Mouse (Mus musculus): ENCODE data around the gene Fgr.
"Not testable (repeated sequence)": the region's sequence is repeated elsewhere in the genome, so short reads cannot be mapped to it uniquely, and the experiment has no call there.

Gene Fgr

DNA sequence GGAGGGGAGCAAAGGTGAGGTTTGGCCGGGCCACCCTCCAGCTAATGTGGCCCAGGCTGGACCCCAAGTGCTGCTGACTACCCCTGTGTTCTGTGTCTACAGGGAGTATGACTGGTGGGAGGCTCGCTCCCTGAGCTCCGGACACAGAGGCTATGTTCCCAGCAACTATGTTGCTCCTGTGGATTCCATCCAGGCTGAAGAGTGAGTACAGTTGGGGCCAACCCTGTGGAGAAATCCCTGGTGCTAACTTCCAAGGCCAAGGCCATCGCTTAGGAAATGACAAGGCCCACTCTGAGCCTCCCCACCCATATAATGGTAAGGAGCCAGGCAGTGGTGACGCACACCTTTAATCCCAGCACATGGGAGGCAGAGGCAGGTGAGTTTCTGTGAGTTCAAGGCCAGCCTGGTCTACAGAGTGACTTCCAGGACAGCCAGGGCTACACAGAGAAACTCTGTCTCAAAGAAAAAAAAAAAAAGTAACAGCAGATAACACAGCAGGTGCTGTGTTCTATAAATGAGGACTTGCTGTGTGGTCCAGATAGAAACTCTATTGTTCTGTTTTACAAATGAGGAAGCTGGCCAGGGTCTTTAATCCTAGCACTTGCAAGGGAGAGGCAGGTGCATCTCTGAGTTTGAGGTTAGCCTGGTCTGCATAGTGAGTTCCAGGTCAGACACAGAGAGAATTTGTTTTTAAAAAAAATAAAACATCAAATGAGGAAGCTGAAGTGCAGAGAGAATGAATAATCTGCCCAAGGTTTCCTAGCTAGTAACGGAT lies 14.9 kb downstream of the Fgr start:
- no peak for DNase-seq (ENCODE audit: low spot score)

GRCm38 (mm10) chr4:132993553-132993952 lies 19.7 kb downstream of the Fgr start:
- no peak for DNase-seq (ENCODE audit: low spot score)

DNA sequence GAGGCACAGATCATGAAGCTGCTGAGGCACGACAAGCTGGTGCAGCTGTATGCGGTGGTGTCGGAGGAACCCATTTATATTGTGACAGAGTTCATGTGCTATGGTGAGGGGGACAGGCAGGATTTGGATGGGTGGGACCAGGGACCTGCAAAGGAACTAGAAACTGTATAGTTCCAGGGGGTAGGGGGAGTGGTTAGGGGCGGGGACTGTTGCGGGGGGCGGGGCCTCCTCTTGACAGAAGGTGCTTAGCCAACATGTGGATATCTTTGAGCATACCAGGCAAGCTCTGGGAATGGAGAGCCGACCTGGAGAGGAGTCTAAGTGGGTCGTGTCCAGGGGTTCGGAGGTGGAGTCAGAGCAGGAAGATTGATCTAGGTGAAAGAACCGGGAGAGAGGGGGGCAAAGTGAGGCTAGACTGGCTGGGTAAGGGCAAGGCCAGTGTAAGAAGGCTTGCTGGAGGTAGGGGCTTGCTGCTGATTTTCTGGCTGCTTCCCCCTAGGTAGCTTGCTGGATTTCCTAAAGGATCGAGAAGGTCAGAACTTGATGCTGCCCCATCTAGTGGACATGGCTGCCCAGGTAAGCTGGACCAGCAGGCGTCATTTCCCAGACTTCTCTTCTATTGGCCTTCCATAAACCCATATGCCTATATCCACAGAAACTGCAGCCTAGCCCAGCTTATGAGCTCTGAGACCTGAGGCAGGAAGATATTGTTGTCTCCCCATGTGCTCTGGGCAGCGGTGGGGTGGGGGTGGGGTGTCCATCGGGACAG lies 23.8 kb downstream of the Fgr start:
- DNase-seq (ENCODE audit: low spot score) = no peak

DNA sequence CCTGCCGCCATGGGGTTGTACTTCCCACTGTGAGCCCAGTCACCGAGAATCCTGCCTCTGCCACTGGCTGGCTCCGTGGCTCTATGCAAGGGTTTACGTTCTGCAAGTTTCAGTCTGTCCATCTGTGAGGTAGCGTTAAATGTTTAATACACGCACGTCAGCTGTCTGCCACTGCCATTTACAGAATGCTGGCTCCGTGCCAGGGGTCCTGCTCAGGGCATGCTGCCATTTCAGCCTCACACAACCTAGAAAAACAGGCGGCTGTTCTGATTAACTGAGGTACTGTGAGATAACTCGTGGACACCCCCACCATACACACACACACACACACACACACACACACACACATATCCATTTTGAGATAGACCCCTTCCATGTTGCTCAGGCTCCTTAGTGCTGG lies 29.0 kb downstream of the Fgr start:
- peak; percentile 42 for DNase-seq (ENCODE audit: low spot score)

DNA sequence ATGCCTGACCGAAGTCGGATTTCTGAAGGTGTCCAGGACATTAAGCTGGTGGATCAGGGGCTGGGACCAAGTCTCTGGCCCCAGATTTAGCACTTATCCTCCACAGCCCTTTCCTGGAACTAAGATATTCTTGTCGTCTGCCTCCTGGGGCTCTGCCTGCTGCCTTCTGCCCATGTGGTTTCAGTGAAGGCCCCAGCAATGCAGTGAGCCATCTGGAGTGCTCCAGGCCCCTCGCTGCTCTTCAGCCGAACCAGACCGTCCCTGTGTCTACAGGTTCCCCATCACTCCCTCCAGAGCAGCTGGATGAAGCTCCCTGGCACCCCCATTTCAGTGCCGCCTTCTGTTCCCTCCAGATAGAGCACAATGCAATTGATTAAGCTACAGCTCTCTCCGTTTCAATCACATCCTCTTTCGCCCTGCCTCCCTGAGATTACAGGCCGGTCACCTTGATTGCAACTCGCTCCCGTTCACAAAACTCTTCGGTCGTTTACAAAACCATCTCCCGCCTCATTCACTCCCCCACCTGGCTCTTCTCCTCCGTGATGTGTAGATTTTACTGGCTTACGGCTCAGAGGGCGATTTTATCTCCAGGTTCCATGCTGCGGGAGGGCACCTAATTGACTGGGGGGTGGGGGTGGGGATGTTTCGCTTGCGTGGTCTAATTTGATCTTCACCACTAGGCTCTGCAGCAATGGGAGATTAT lies 29.6 kb downstream of the Fgr start:
- no peak for DNase-seq (ENCODE audit: low spot score)

DNA sequence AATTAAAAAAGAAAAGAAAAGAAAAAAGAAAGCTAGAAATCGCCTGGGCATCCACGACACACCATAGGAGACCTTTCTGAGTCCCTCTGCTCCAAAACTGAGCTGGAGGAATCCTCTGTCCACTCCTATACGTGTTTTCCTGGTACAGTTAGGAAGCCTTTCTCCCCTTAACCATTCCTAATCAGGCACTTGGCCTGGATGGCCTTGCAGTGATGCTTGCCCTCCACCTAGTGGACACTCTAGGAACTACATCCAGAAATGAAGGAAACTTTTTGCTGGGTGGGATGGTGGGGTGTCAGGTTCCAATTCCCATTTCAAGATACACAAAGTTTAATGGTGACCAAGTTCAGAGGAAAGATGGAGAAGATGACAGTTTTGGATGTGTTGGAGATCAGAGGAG lies 31.3 kb downstream of the Fgr start:
- peak; percentile 84 for DNase-seq (ENCODE audit: low spot score)

- not testable (repeated sequence) for DNase-seq (ENCODE audit: low spot score)
Measured at GRCm38 (mm10) chr4:133005885-133006451, 32.1 kb downstream of the Fgr start.

GRCm38 (mm10) chr4:133007513-133008380 lies 33.9 kb downstream of the Fgr start:
- no peak for DNase-seq (ENCODE audit: low spot score)

DNA sequence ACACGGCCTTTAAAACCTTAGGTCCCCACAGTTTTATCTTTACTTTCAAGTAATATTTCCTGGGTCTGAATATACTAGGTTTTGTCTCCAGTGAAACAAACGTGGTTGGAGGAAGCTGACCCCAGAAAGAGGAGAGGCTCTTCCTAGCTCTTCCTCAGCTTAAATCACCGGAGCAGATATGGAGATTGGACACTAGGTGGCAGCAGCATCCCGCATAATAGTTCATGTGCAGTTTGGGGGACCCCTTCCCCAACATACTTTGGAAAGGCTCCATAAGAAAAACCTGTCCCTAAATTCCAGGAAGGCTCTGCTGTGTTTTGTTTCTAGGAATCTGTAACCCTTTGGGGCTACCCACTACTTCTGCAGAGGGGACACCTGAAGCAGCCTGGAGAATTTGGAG lies 35.2 kb downstream of the Fgr start:
- peak; percentile 61 for DNase-seq (ENCODE audit: low spot score)

DNA sequence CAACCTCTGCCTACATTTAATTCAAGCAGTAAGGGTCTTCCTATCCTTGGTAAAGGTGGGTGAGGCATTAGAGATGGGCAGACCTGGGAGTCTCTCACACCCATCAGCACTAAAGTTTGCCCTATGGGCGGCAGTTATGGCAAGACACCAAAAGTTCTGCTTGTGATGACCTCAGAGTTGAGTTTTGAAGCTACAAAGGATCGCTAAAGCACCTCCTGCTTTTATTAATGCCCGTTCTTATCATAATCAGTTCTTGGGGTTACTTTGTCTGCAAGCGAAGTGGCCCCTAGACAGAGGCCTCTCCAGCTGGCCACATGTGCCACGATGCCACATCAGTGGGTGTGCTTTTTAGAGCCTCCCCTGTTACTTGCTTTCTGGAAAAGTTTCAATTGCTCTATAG lies 35.8 kb downstream of the Fgr start:
- no peak for DNase-seq (ENCODE audit: low spot score)

DNA sequence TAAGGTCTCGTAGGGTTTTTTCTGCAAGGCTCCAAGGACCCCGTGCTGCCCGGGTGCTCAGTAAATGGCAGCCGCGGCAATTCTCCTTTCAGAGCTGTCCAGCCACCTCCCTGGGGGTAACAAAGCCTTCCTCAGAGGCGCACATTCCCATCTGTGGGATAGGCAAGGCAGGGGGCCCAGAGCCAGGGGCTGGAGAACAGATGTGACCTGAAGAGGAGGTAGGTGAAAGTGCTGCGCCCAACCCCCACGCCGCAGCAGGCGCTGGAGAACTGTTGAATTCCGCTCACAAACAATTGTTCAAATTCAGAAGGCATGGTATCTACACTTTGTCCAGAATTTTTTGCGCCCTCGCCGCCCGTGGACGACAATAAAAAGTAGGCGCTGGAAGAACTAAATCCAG lies 36.7 kb downstream of the Fgr start:
- DNase-seq (ENCODE audit: low spot score) = no peak

DNA sequence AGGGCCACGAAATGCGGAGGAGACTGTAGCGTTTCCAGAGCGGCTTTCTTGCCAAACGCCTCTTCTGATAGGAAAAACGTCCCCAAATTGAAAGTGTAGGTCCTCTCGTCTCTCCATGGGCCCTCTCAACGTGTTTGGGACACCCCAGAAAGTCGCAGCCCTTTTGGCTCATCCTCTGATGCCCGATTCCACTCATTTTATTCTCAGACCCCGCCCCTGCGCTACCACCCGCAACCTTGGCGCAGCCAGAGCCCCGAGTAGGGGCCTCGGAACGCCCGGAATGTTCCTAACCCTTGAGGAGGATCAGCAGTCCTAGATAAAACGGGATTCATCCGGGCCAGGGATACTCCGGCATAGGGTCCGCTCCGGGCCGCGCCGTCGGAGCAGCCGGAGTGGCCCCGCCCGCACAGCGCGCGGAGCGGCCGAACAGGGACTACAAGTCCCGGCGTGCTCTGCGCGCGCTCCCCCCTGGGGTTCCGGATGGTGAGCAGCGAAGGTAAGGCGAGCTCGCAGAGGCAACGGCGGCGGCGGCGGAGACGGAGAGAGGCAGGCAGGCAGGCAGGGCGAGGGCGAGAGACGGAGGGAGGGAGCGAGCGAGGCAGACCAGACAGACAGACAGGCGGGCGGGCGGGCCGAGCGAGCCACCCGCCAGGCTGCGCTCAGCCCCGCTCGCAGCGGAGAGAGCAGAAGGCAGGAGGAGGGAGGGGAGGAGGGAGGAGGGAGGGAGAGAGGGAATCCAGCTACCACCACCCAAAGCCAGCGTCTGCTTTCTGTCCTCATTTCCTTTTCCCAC lies 37.3 kb downstream of the Fgr start, which contains the start of gene Ahdc1:
Gene Ahdc1 (plus strand): TSS at position 233 of the 793 bp plus-strand sequence.
- DNase-seq (ENCODE audit: low spot score) = peak; percentile 83

DNA sequence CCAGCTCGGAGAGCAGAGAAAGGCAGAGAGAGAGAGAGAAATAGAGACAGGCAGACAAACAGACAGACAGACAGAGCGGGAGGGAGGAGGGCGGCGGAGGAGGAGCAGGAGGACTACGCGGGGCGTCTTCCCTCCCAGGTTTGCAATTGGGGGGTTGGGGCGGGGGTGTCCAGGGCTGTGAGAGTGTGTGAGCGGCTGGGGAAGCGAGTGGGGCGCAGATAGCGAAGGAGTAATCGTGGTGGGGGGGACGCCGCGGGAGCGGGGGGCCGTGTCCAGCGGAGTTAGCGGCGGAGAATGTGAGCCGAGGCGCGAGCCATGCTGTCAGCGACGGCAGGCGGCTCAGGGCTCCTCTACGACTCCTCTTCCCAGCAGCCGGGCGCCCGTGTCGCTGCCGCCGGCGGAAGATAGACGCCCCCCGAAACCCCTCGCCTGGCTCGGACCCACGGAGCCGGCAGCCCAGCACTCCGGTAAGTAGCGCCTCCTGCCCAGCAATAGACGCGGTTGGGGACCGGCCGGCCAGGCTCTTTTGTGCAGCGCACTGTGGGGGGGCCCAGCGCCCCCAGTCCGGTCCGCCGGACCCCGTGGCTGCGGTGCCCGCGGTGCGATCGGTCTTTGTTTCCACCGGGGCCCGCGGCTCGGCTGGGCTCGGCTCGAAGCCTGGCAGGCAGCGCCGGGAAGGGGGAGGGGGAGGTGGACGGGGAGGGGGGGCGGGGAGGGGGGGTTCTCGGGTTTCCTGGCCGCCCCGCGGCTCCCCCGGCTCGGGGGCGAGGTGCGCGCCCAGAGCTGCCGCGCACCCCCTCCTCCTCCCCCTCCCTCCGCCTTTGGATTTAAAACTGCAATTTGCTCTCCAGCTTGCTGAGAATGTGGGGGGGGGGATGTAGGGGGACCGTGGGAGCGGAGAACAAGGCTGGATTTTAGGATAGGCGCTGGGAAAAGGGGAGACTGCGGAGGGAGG lies 38.2 kb downstream of the Fgr start:
- DNase-seq (ENCODE audit: low spot score) = peak; percentile 47

DNA sequence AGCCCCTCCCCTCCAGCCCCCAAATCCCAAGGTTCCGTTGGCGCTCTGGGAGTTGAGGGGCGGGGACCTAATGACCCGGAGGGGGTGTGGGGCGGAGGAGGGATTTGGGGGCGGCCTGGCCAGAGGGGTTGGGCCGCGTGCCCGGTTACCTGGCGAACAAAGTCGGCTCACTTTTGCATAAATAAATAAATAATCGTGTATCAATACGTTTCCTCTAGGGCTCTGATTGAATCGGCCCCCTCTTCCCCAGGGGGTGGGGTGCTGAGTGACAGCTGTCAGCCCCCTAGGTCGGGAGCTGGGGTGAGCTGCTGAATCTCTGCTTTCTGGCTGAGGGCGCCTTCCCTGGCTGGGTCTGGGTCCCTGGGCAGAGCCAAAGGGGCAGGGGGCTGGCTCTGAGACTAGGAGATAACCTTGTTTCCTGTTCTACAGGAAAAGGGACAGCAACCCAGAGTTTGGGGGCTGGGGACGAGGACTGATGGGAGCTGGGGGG lies 38.9 kb downstream of the Fgr start:
- DNase-seq (ENCODE audit: low spot score) = peak; percentile 50

- peak; percentile 71 for DNase-seq (ENCODE audit: low spot score)
Measured at GRCm38 (mm10) chr4:133013266-133013891, 39.5 kb downstream of the Fgr start.

- no peak for DNase-seq (ENCODE audit: low spot score)
Measured at GRCm38 (mm10) chr4:133014088-133014487, 40.2 kb downstream of the Fgr start.

DNA sequence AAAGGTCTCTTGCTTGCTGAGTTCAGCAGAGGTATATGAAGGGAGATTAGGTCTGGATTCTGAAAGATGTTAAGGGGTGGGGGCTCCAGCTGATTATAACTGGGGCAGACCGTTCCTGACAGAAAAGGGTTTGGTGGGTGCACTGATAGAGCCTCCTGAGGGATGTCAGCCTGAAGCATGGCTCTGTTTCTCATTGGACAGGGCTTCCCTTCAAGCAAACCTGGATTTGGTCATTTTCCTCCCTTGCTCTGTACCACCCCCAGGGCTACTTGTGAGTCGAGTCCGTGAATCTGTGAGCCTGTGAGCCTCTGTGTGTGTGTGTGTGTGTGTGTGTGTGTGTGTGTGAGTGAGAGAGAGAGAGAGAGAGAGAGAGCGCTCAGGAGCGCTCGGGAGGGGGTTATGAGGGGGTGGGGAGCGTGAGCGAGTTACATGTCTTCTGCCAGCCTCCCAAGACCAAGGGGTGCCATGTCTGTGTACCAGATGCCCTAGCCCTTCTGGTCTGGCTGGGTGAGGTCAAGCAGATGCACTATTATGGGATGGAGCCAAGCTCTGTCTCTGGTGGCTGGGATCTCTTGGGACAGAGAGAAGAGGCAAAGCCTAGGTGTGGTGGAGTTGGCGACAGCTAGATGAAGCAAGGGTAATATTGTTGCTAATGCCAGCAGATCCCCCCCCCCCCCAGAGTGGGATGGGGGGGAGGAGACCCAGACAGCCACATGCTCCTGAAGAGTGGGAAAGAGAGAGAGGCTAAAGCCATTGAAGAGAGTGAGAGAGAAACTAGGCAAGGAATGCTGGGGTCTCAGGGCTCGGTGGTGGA lies 41.2 kb downstream of the Fgr start:
- no peak for DNase-seq (ENCODE audit: low spot score)
